Mouse (Mus musculus) testis, adult 2 months (tissue): Measurements from ENCODE around the gene Atpaf1. TPM values are rescaled to one million over a fixed set of nuclear protein-coding genes. Genes with fewer than 3 reads are reported as not detected.

Experiments
- H3K27ac ChIP-seq: fragments of 200-500 bp; 2 replicates; pipeline ENCODE4 v1.5.1; 2012; ENCODE audit warnings: low read depth, low read length; ENCODE audit not compliant: control insufficient read depth, insufficient read depth
- H3K27me3 ChIP-seq: fragments of 200-500 bp; 2 replicates; pipeline ENCODE4 v1.6.1; 2012; ENCODE audit warnings: mild to moderate bottlenecking, low read length, moderate library complexity; ENCODE audit not compliant: control insufficient read depth, insufficient read depth
- H3K36me3 ChIP-seq: fragments of 200-500 bp; 2 replicates; pipeline ENCODE4 v1.6.1; 2012; ENCODE audit warnings: mild to moderate bottlenecking, low read length; ENCODE audit not compliant: control insufficient read depth, insufficient read depth
- H3K4me1 ChIP-seq: fragments of 200-500 bp; 2 replicates; pipeline ENCODE4 v1.6.1; 2012; ENCODE audit warnings: low read length; ENCODE audit not compliant: control insufficient read depth, insufficient read depth
- H3K4me3 ChIP-seq: fragments of 200-500 bp; 2 replicates; pipeline ENCODE4 v1.5.1; 2012; ENCODE audit warnings: low read depth, mild to moderate bottlenecking, low read length, moderate library complexity, mixed read lengths; ENCODE audit not compliant: control insufficient read depth
- CTCF ChIP-seq: fragments of 200-500 bp; IDR thresholded peaks from 2 replicates; pipeline ENCODE4 v1.5.1; 2012; ENCODE audit warnings: low read depth, mild to moderate bottlenecking, inconsistent platforms, low read length, moderate library complexity; ENCODE audit not compliant: control insufficient read depth, insufficient read depth, insufficient replicate concordance
- POLR2A ChIP-seq: fragments of 200-500 bp; IDR thresholded peaks from 2 replicates; pipeline ENCODE4 v1.6.1; 2012; ENCODE audit warnings: low read depth, mild to moderate bottlenecking, inconsistent platforms, low read length, moderate library complexity; ENCODE audit not compliant: control insufficient read depth
- polyA plus RNA-seq: library from polyadenylated mRNA; depleted of rRNA; stranded (reverse); fragments of >200 nt; gene quantifications from 2 replicates; pipeline ENCODE4 v1.2.3, GENCODE M21; 2012

Gene Atpaf1
- polyA plus RNA-seq, 1 experiment: 11.3 TPM

- Histone ChIP-seq H3K27me3 (no peaks in the 10 kb centered on the region), H3K4me1 (no peaks in the 10 kb centered on the region; the same call in 1 of the 2 replicates), H3K36me3 (peaks cover 2% of the 10 kb centered on the region), H3K27ac (no peak overlapping the region), H3K4me3 (no peak overlapping the region)
- no peak for TF ChIP-seq CTCF
- TF ChIP-seq POLR2A: no peak
Observed at GRCm38 (mm10) chr4:115848083-115848482, 63.5 kb downstream of the Atpaf1 start.

- Histone ChIP-seq H3K27ac (no peak overlapping the region), H3K36me3 (peaks cover 2% of the 10 kb centered on the region), H3K4me1 (no peaks in the 10 kb centered on the region; the same call in 1 of the 2 replicates), H3K27me3 (no peaks in the 10 kb centered on the region), H3K4me3 (no peak overlapping the region)
- no peak for TF ChIP-seq POLR2A
- no peak for TF ChIP-seq CTCF
Observed at GRCm38 (mm10) chr4:115848990-115849677, 64.5 kb downstream of the Atpaf1 start.

GRCm38 (mm10) chr4:115850111-115850510, 65.5 kb downstream of the Atpaf1 start:
- no peak overlapping the region for H3K27ac ChIP-seq
- no peaks in the 10 kb centered on the region; the same call in 1 of the 2 replicates for H3K4me1 ChIP-seq
- H3K36me3 ChIP-seq: peaks cover 2% of the 10 kb centered on the region
- TF ChIP-seq POLR2A (no peak), CTCF (no peak)
- no peaks in the 10 kb centered on the region for H3K27me3 ChIP-seq
- no peak overlapping the region for H3K4me3 ChIP-seq

GRCm38 (mm10) chr4:115850631-115851030, 66.0 kb downstream of the Atpaf1 start:
- no peaks in the 10 kb centered on the region; the same call in 1 of the 2 replicates for H3K4me1 ChIP-seq
- no peak overlapping the region for H3K27ac ChIP-seq
- no peaks in the 10 kb centered on the region for H3K27me3 ChIP-seq
- H3K4me3 ChIP-seq: no peak overlapping the region
- TF ChIP-seq POLR2A (no peak), CTCF (no peak)
- H3K36me3 ChIP-seq: peaks cover 2% of the 10 kb centered on the region

GRCm38 (mm10) chr4:115851569-115851968, 67.0 kb downstream of the Atpaf1 start:
- Histone ChIP-seq H3K4me3 (no peak overlapping the region), H3K27ac (no peak overlapping the region), H3K36me3 (peaks cover 2% of the 10 kb centered on the region), H3K4me1 (no peaks in the 10 kb centered on the region; the same call in 1 of the 2 replicates), H3K27me3 (no peaks in the 10 kb centered on the region)
- no peak for TF ChIP-seq POLR2A
- TF ChIP-seq CTCF: no peak

GRCm38 (mm10) chr4:115855100-115855499, 70.5 kb downstream of the Atpaf1 start:
- H3K4me1 ChIP-seq: no peaks in the 10 kb centered on the region
- H3K27ac ChIP-seq: no peak overlapping the region
- TF ChIP-seq POLR2A: no peak
- no peak for TF ChIP-seq CTCF
- H3K36me3 ChIP-seq: peaks cover under 1% of the 10 kb centered on the region
- H3K4me3 ChIP-seq: no peak overlapping the region
- H3K27me3 ChIP-seq: no peaks in the 10 kb centered on the region

- H3K27ac ChIP-seq: no peak overlapping the region
- TF ChIP-seq CTCF (no peak), POLR2A (no peak)
- H3K27me3 ChIP-seq: no peaks in the 10 kb centered on the region
- no peaks in the 10 kb centered on the region; the same call in none of the 2 replicates for H3K36me3 ChIP-seq
- no peaks in the 10 kb centered on the region for H3K4me1 ChIP-seq
- H3K4me3 ChIP-seq: no peak overlapping the region
Observed at GRCm38 (mm10) chr4:115855609-115856008, 71.0 kb downstream of the Atpaf1 start.
